Mouse (Mus musculus) hindbrain, embryonic 14.5 days (tissue): ENCODE measurements around the gene Gm10644. TPM values are rescaled to one million over a fixed set of nuclear protein-coding genes. Genes with fewer than 3 reads are reported as not detected.

Source experiments
- ATAC-seq: fragments of 200-750 bp; cut with Nextera tagmentation; 2 replicates; pipeline ENCODE4 v1.8.0; 2017; ENCODE audit warnings: moderate number of reproducible peaks, mild to moderate bottlenecking, moderate TSS enrichment, moderate library complexity; ENCODE audit not compliant: low FRiP score
- DNase-seq: peaks from one replicate; pipeline ENCODE4 v3.0.0-alpha.2; 2015; ENCODE audit warnings: low spot score
- H3K27ac ChIP-seq: fragments of 300-500 bp; sonication (generic); 2 replicates; pipeline ENCODE4 v1.5.1; 2014; ENCODE audit warnings: mild to moderate bottlenecking, moderate library complexity
- H3K27me3 ChIP-seq: fragments of 300-500 bp; sonication (generic); 2 replicates; pipeline ENCODE4 v1.6.1; 2014; ENCODE audit warnings: mild to moderate bottlenecking, low read length, mixed read lengths; ENCODE audit not compliant: control insufficient read depth, insufficient read depth
- H3K36me3 ChIP-seq: fragments of 300-500 bp; sonication (generic); replicated peaks from 2 replicates; pipeline ENCODE4 v1.6.1; 2014; ENCODE audit not compliant: control insufficient read depth, insufficient read depth
- H3K4me1 ChIP-seq: fragments of 300-500 bp; sonication (generic); replicated peaks from 2 replicates; pipeline ENCODE4 v1.6.1; 2014; ENCODE audit warnings: antibody characterized with exemption, low read length, mixed read lengths; ENCODE audit not compliant: control insufficient read depth, insufficient read depth
- H3K4me2 ChIP-seq: fragments of 300-500 bp; sonication (generic); replicated peaks from 2 replicates; pipeline ENCODE4 v1.6.1; 2014; ENCODE audit warnings: mild to moderate bottlenecking, moderate library complexity
- H3K4me3 ChIP-seq: fragments of 300-500 bp; sonication (generic); replicated peaks from 2 replicates; pipeline ENCODE4 v1.5.1; 2014; ENCODE audit warnings: mild to moderate bottlenecking, low read length
- H3K9ac ChIP-seq: fragments of 300-500 bp; sonication (generic); 2 replicates; pipeline ENCODE4 v1.6.1; 2014
- H3K9me3 ChIP-seq: fragments of 300-500 bp; sonication (generic); 2 replicates; pipeline ENCODE4 v1.6.1; 2016; ENCODE audit warnings: low read length; ENCODE audit not compliant: control insufficient read depth
- WGBS: fragments of 180-500 bp; shearing (Covaris S2); extraction: QIAGEN DNeasy Blood & Tissue Kit; methylation state at CpG from one replicate; pipeline ENCODE4 v1.1.7; 2014; 5-methylcytosine and 5-hydroxymethylcytosine counted together
- microRNA-seq: library from miRNA; unstranded; fragments of <30 nt; microRNA quantifications from one replicate; pipeline ENCODE4, GENCODE M21; 2016
- polyA plus RNA-seq: library from polyadenylated mRNA; unstranded; fragments of >200 nt; fragmentation: Nextera tagmentation; extraction: Ambion mirVana; gene quantifications from 2 replicates; pipeline ENCODE4 v1.2.1, GENCODE M21; 2014

Gene Gm10644
- polyA plus RNA-seq, 1 experiment from 2014 or later, result 1.1 TPM

GRCm38 (mm10) chr8:83897211-83897610 lies 57.8 kb downstream of the Gm10644 start:
- ATAC-seq (no peak), DNase-seq (peak; percentile 54)
- no peaks in the 10 kb centered on the region for H3K9me3 ChIP-seq
- peaks cover 19% of the 10 kb centered on the region for H3K4me1 ChIP-seq
- H3K27ac ChIP-seq, result no peak overlapping the region
- WGBS, result 1% methylated on average over 26 of the region's 26 CpGs
- H3K9ac ChIP-seq, result peak overlapping the region; percentile 44; the same call in 1 of the 2 replicates
- H3K36me3 ChIP-seq, result no peaks in the 10 kb centered on the region
- peak overlapping the region; percentile 72 for H3K4me2 ChIP-seq
- H3K4me3 ChIP-seq, result peak overlapping the region; percentile 16
- H3K27me3 ChIP-seq, result peaks cover 9% of the 10 kb centered on the region; the same call in 1 of the 2 replicates

GRCm38 (mm10) chr8:83896461-83896860 lies 58.5 kb downstream of the Gm10644 start:
- Histone ChIP-seq H3K27ac (no peak overlapping the region), H3K4me1 (peaks cover 13% of the 10 kb centered on the region), H3K27me3 (peaks cover 9% of the 10 kb centered on the region; the same call in 1 of the 2 replicates), H3K4me2 (peak overlapping the region; percentile 72; the same call in 1 of the 2 replicates), H3K36me3 (no peaks in the 10 kb centered on the region), H3K9me3 (no peaks in the 10 kb centered on the region), H3K4me3 (no peak overlapping the region), H3K9ac (no peak overlapping the region)
- ATAC-seq, result no peak
- WGBS, result 88% methylated on average over 7 of the region's 7 CpGs
- no peak for DNase-seq

- H3K4me3 ChIP-seq, result no peak overlapping the region
- no peak overlapping the region for H3K4me2 ChIP-seq
- H3K9ac ChIP-seq, result no peak overlapping the region
- H3K27me3 ChIP-seq, result peaks cover 9% of the 10 kb centered on the region; the same call in 1 of the 2 replicates
- no peaks in the 10 kb centered on the region for H3K36me3 ChIP-seq
- no peak overlapping the region for H3K27ac ChIP-seq
- no peaks in the 10 kb centered on the region for H3K9me3 ChIP-seq
- WGBS, result 7% methylated on average over 5 of the region's 5 CpGs
- ATAC-seq, result no peak
- DNase-seq, result peak; percentile 59
- peaks cover 13% of the 10 kb centered on the region for H3K4me1 ChIP-seq
Measured at GRCm38 (mm10) chr8:83895894-83896293, 59.1 kb downstream of the Gm10644 start.

DNA sequence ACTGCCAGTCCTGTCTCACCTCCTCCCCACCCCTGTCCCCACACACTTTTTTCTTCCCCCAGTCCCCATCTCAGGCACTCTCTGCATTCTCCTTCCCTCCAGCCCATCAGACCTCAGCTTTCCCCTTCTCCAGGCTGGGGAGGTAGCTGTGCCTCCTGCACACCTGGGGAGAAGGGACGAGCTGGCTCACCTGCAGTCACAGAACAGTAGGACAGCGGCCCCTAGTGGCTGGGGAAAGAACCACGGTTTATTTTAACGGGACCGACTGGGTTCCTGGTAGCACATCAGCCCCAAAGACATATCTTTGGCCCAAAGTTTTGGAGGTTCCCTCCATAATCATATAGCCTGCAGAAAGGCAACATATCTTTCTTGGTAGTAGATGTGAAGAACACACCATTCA lies 61.1 kb downstream of the Gm10644 start:
- H3K4me3 ChIP-seq, result no peak overlapping the region
- H3K36me3 ChIP-seq, result no peaks in the 10 kb centered on the region
- H3K4me2 ChIP-seq, result no peak overlapping the region
- H3K27me3 ChIP-seq, result peaks cover 9% of the 10 kb centered on the region; the same call in 1 of the 2 replicates
- peaks cover 13% of the 10 kb centered on the region for H3K4me1 ChIP-seq
- WGBS, result 0% methylated on average over 5 of the region's 5 CpGs
- no peaks in the 10 kb centered on the region for H3K9me3 ChIP-seq
- no peak overlapping the region for H3K27ac ChIP-seq
- peak; percentile 70 for DNase-seq
- ATAC-seq, result no peak
- no peak overlapping the region for H3K9ac ChIP-seq

DNA sequence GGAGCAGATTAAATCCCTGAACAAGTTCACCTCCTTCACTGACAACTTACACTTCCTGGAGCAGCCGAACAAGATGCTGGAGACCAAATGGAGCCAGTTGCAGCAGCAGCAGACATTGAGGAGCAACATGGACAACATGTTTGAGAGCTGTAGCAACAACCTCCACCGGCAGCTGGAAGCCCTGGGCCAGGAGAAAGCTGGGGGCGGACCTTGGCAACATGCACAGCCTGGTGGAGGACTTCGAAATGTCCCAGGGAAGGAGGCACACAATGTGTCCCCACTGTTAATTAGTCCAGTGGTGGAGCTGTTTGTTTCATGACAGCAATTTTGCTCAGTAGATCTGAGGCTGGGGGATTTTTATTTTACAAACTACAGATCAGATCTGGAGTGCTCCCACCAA lies 62.9 kb downstream of the Gm10644 start:
- Histone ChIP-seq H3K27ac (no peak overlapping the region), H3K4me3 (no peak overlapping the region), H3K4me1 (0 out of 2 replicates have a peak, but pooled peaks cover 4% of the 10 kb centered on the region), H3K36me3 (no peaks in the 10 kb centered on the region), H3K27me3 (peaks cover 9% of the 10 kb centered on the region; the same call in 1 of the 2 replicates), H3K9me3 (no peaks in the 10 kb centered on the region), H3K4me2 (no peak overlapping the region), H3K9ac (no peak overlapping the region)
- DNase-seq (no peak), ATAC-seq (no peak)
- 75% methylated on average over 4 of the region's 4 CpGs for WGBS

DNA sequence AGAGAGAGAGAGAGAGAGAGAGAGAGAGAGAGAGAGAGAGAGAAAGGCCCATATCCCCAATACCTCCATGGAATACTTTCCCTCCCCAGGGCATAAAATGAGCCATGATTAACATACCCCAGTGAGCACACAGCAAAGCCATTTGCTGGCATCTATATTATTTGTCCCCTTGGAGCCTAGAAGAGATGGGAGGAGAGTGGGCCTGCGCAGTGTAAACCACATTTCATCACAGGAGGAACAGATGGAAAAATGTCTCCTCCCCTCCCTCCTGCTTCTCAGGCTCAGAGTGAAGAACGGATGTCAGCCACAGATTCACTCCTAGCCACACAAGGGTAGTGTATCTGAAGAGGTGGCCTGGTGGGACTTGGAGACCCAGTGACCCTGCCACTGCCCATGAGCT lies 66.6 kb downstream of the Gm10644 start:
- no peaks in the 10 kb centered on the region for H3K27me3 ChIP-seq
- DNase-seq, result no peak
- H3K9ac ChIP-seq, result no peak overlapping the region
- H3K27ac ChIP-seq, result no peak overlapping the region
- no peaks in the 10 kb centered on the region for H3K4me1 ChIP-seq
- 53% methylated on average over 2 of the region's 2 CpGs for WGBS
- no peaks in the 10 kb centered on the region for H3K36me3 ChIP-seq
- peak; percentile 40; the same call in 1 of the 2 replicates for ATAC-seq
- H3K4me3 ChIP-seq, result no peak overlapping the region
- no peaks in the 10 kb centered on the region for H3K9me3 ChIP-seq
- H3K4me2 ChIP-seq, result no peak overlapping the region

Small RNAs within 50 kb of the gene (microRNA-seq; reads per million reads assigned to microRNA genes)
- gene Gm44330, result not detected
- gene Gm44450, result not detected

Other genes starting within 250 kb of the Gm10644 start
- gene Ddx39, start 240.0 kb downstream of the Gm10644 start, polyA plus RNA-seq, result 85.6 and 87.4 TPM in 2 replicates
- gene Adgre5, start 213.9 kb downstream of the Gm10644 start, polyA plus RNA-seq, result 13.5 and 13.7 TPM in 2 replicates
- gene Adgrl1, start 55.1 kb downstream of the Gm10644 start, polyA plus RNA-seq, result 67.1 and 72.0 TPM in 2 replicates
- gene Asf1b, start 302 bp upstream of the Gm10644 start, polyA plus RNA-seq, result 10.5 and 10.7 TPM in 2 replicates
- 194 and 218 TPM in 2 replicates for gene Prkaca, start 17.8 kb upstream of the Gm10644 start, polyA plus RNA-seq
- 11.1 and 11.3 TPM in 2 replicates for gene Samd1, start 42.5 kb upstream of the Gm10644 start, polyA plus RNA-seq
- gene 1700067K01Rik, start 46.3 kb upstream of the Gm10644 start, polyA plus RNA-seq, result 0.54 and 0.76 TPM in 2 replicates
- 0.52 and 0.77 TPM in 2 replicates for gene 2210011C24Rik, start 57.0 kb upstream of the Gm10644 start, polyA plus RNA-seq
- 3.7 and 5.5 TPM in 2 replicates for gene Palm3, start 66.3 kb upstream of the Gm10644 start, polyA plus RNA-seq
- gene Il27ra, start 87.4 kb upstream of the Gm10644 start, polyA plus RNA-seq, result 0.34 and 0.48 TPM in 2 replicates
- gene Rln3, start 89.8 kb upstream of the Gm10644 start, polyA plus RNA-seq, result 1.6 and 4.7 TPM in 2 replicates
- gene Gm10643, start 109.9 kb upstream of the Gm10644 start, polyA plus RNA-seq, result 2.1 and 2.7 TPM in 2 replicates
- 11.0 and 11.5 TPM in 2 replicates for gene Rfx1, start 111.6 kb upstream of the Gm10644 start, polyA plus RNA-seq
- 17.4 and 18.9 TPM in 2 replicates for gene Dcaf15, start 149.6 kb upstream of the Gm10644 start, polyA plus RNA-seq
- 0.48 and 0.59 TPM in 2 replicates for gene Podnl1, start 170.8 kb upstream of the Gm10644 start, polyA plus RNA-seq
- gene Cc2d1a, start 192.7 kb upstream of the Gm10644 start, polyA plus RNA-seq, result 30.4 and 33.3 TPM in 2 replicates
- gene 4930432K21Rik, start 192.8 kb upstream of the Gm10644 start, polyA plus RNA-seq, result 1.4 TPM in 2 replicates
- 7.8 and 10.4 TPM in 2 replicates for gene Nanos3, start 230.0 kb upstream of the Gm10644 start, polyA plus RNA-seq